Mouse (Mus musculus) limb, embryonic 11.5 days (tissue): ENCODE results near the gene Parvb. TPM values are rescaled to one million over a fixed set of nuclear protein-coding genes. Genes with fewer than 3 reads are reported as not detected.

Experiments
- ATAC-seq: fragments of 200-750 bp; cut with Nextera tagmentation; 2 replicates; pipeline ENCODE4 v1.8.0; 2017; ENCODE audit warnings: low read depth; ENCODE audit not compliant: insufficient number of reproducible peaks, low FRiP score, low TSS enrichment
- DNase-seq: peaks from one replicate; pipeline ENCODE4 v3.0.0-alpha.2; 2015; ENCODE audit warnings: low spot score
- H3K27ac ChIP-seq: fragments of 300-500 bp; sonication (generic); replicated peaks from 2 replicates; pipeline ENCODE4 v1.5.1; 2014; ENCODE audit warnings: low read depth, mild to moderate bottlenecking, low read length
- H3K27me3 ChIP-seq: fragments of 300-500 bp; sonication (generic); 2 replicates; pipeline ENCODE4 v1.6.1; 2014; ENCODE audit warnings: mild to moderate bottlenecking, low read length, mixed read lengths; ENCODE audit not compliant: control insufficient read depth, insufficient read depth
- H3K36me3 ChIP-seq: fragments of 300-500 bp; sonication (generic); 2 replicates; pipeline ENCODE4 v1.6.1; 2014; ENCODE audit warnings: mild to moderate bottlenecking, low read length, moderate library complexity, mixed read lengths; ENCODE audit not compliant: control insufficient read depth, insufficient read depth
- H3K4me1 ChIP-seq: fragments of 300-500 bp; sonication (generic); 2 replicates; pipeline ENCODE4 v1.6.1; 2014; ENCODE audit warnings: low read length, mixed read lengths; ENCODE audit not compliant: control insufficient read depth, insufficient read depth
- H3K4me2 ChIP-seq: fragments of 300-500 bp; sonication (generic); 2 replicates; pipeline ENCODE4 v1.6.1; 2014; ENCODE audit warnings: low read depth, mild to moderate bottlenecking, moderate library complexity; ENCODE audit not compliant: severe bottlenecking
- H3K4me3 ChIP-seq: fragments of 300-500 bp; sonication (generic); 2 replicates; pipeline ENCODE4 v1.5.1; 2014; ENCODE audit warnings: low read depth, low read length
- H3K9ac ChIP-seq: fragments of 300-500 bp; sonication (generic); 2 replicates; pipeline ENCODE4 v1.6.1; 2014; ENCODE audit warnings: mild to moderate bottlenecking, low read length
- H3K9me3 ChIP-seq: fragments of 300-500 bp; sonication (generic); 2 replicates; pipeline ENCODE4 v1.6.1; 2016; ENCODE audit warnings: low read length; ENCODE audit not compliant: control insufficient read depth
- WGBS: fragments of 180-500 bp; shearing (Covaris S2); extraction: QIAGEN DNeasy Blood & Tissue Kit; methylation state at CpG from one replicate; pipeline ENCODE4 v1.1.7; 2014; 5-methylcytosine and 5-hydroxymethylcytosine counted together
- polyA plus RNA-seq: library from polyadenylated mRNA; unstranded; fragments of >200 nt; fragmentation: Nextera tagmentation; extraction: Ambion mirVana; gene quantifications from 2 replicates; pipeline ENCODE4 v1.2.1, GENCODE M21; 2014

The Parvb gene
- polyA plus RNA-seq, 1 experiment from 2014 or later: 9.4 TPM

- 91% methylated on average over 10 of the region's 10 CpGs for WGBS
- H3K36me3 ChIP-seq: no peaks in the 10 kb centered on the region
- no peak overlapping the region for H3K4me3 ChIP-seq
- H3K27me3 ChIP-seq: no peaks in the 10 kb centered on the region
- H3K4me1 ChIP-seq: peaks cover 16% of the 10 kb centered on the region
- H3K9ac ChIP-seq: no peak overlapping the region
- no peak for DNase-seq
- ATAC-seq: no peak
- no peak overlapping the region for H3K4me2 ChIP-seq
- no peak overlapping the region for H3K27ac ChIP-seq
- H3K9me3 ChIP-seq: no peaks in the 10 kb centered on the region
These were observed 63.4 kb downstream of the Parvb start for GRCm38 (mm10) chr15:84295225-84295624.

GRCm38 (mm10) chr15:84297454-84297853 lies 65.6 kb downstream of the Parvb start:
- Histone ChIP-seq H3K27me3 (0 out of 2 replicates have a peak, but pooled peaks cover 2% of the 10 kb centered on the region), H3K4me1 (peaks cover 37% of the 10 kb centered on the region), H3K9me3 (no peaks in the 10 kb centered on the region), H3K4me3 (no peak overlapping the region), H3K9ac (no peak overlapping the region), H3K36me3 (no peaks in the 10 kb centered on the region), H3K27ac (no peak overlapping the region), H3K4me2 (no peak overlapping the region)
- DNase-seq (no peak), ATAC-seq (no peak)
- WGBS: 56% methylated on average over 8 of the region's 8 CpGs

GRCm38 (mm10) chr15:84298804-84299370 lies 67.0 kb downstream of the Parvb start:
- Histone ChIP-seq H3K4me1 (peaks cover 43% of the 10 kb centered on the region), H3K4me2 (no peak overlapping the region), H3K27me3 (0 out of 2 replicates have a peak, but pooled peaks cover 2% of the 10 kb centered on the region), H3K4me3 (no peak overlapping the region), H3K9me3 (no peaks in the 10 kb centered on the region), H3K36me3 (no peaks in the 10 kb centered on the region), H3K27ac (no peak overlapping the region), H3K9ac (no peak overlapping the region)
- ATAC-seq (no peak), DNase-seq (peak; percentile 40)
- 25% methylated on average over 13 of the region's 13 CpGs for WGBS

- Histone ChIP-seq H3K9ac (no peak overlapping the region), H3K9me3 (no peaks in the 10 kb centered on the region), H3K4me3 (no peak overlapping the region), H3K4me1 (peaks cover 43% of the 10 kb centered on the region), H3K27ac (no peak overlapping the region), H3K4me2 (no peak overlapping the region), H3K27me3 (0 out of 2 replicates have a peak, but pooled peaks cover 2% of the 10 kb centered on the region), H3K36me3 (no peaks in the 10 kb centered on the region)
- WGBS: 34% methylated on average over 9 of the region's 9 CpGs
- DNase-seq: peak; percentile 47
- ATAC-seq: 0 out of 2 replicates have a peak, but pooled peaks have one; percentile 22
These were observed 68.0 kb downstream of the Parvb start for GRCm38 (mm10) chr15:84299662-84300333.

- H3K9me3 ChIP-seq: no peaks in the 10 kb centered on the region
- 0 out of 2 replicates have a peak, but pooled peaks cover 2% of the 10 kb centered on the region for H3K27me3 ChIP-seq
- H3K36me3 ChIP-seq: no peaks in the 10 kb centered on the region
- 70% methylated on average over 2 of the region's 2 CpGs for WGBS
- H3K4me1 ChIP-seq: peaks cover 43% of the 10 kb centered on the region
- H3K4me3 ChIP-seq: no peak overlapping the region
- H3K4me2 ChIP-seq: no peak overlapping the region
- ATAC-seq (no peak), DNase-seq (no peak)
- H3K27ac ChIP-seq: no peak overlapping the region; the same call in 1 of the 2 replicates
- H3K9ac ChIP-seq: no peak overlapping the region
These were observed 68.7 kb downstream of the Parvb start for GRCm38 (mm10) chr15:84300591-84300990.

GRCm38 (mm10) chr15:84301026-84301425 lies 69.2 kb downstream of the Parvb start:
- Histone ChIP-seq H3K36me3 (no peaks in the 10 kb centered on the region), H3K4me3 (no peak overlapping the region), H3K4me2 (no peak overlapping the region), H3K9me3 (no peaks in the 10 kb centered on the region), H3K9ac (no peak overlapping the region), H3K4me1 (peaks cover 43% of the 10 kb centered on the region), H3K27ac (0 out of 2 replicates have a peak overlapping the region, but pooled peaks have one; percentile 21), H3K27me3 (0 out of 2 replicates have a peak, but pooled peaks cover 2% of the 10 kb centered on the region)
- no peak for ATAC-seq
- DNase-seq: no peak
- WGBS: 20% methylated on average over 7 of the region's 7 CpGs

- H3K27ac ChIP-seq: 0 out of 2 replicates have a peak overlapping the region, but pooled peaks have one; percentile 1
- 37% methylated on average over 8 of the region's 8 CpGs for WGBS
- H3K4me2 ChIP-seq: no peak overlapping the region
- peaks cover 43% of the 10 kb centered on the region for H3K4me1 ChIP-seq
- no peaks in the 10 kb centered on the region for H3K9me3 ChIP-seq
- no peak overlapping the region for H3K4me3 ChIP-seq
- no peaks in the 10 kb centered on the region for H3K36me3 ChIP-seq
- no peak overlapping the region for H3K9ac ChIP-seq
- no peak for ATAC-seq
- 0 out of 2 replicates have a peak, but pooled peaks cover 2% of the 10 kb centered on the region for H3K27me3 ChIP-seq
- DNase-seq: no peak
These were observed 70.0 kb downstream of the Parvb start for GRCm38 (mm10) chr15:84301641-84302420.

- no peak overlapping the region for H3K4me3 ChIP-seq
- no peak for DNase-seq
- 0 out of 2 replicates have a peak, but pooled peaks cover 2% of the 10 kb centered on the region for H3K27me3 ChIP-seq
- WGBS: 67% methylated on average over 10 of the region's 10 CpGs
- no peak overlapping the region for H3K9ac ChIP-seq
- H3K4me2 ChIP-seq: no peak overlapping the region
- ATAC-seq: no peak
- H3K27ac ChIP-seq: no peak overlapping the region
- no peaks in the 10 kb centered on the region for H3K36me3 ChIP-seq
- H3K4me1 ChIP-seq: peaks cover 43% of the 10 kb centered on the region
- no peaks in the 10 kb centered on the region for H3K9me3 ChIP-seq
These were observed 71.4 kb downstream of the Parvb start for GRCm38 (mm10) chr15:84303264-84303663.
